Mouse (Mus musculus) neural tube, embryonic 15.5 days (tissue): ENCODE results near the gene Myrf. TPM values are rescaled to one million over a fixed set of nuclear protein-coding genes. Genes with fewer than 3 reads are reported as not detected.
A peak's percentile ranks its signal among the peaks of the same experiment; 100 is the strongest.

Experiments
- ATAC-seq: fragments of 200-750 bp; cut with Nextera tagmentation; 2 replicates; pipeline ENCODE4 v1.8.0; 2017; ENCODE audit warnings: mild to moderate bottlenecking, moderate TSS enrichment, moderate library complexity; ENCODE audit not compliant: low FRiP score
- H3K27ac ChIP-seq: fragments of 300-500 bp; sonication (generic); replicated peaks from 2 replicates; pipeline ENCODE4 v1.5.1; 2015; ENCODE audit warnings: mild to moderate bottlenecking, inconsistent platforms
- H3K27me3 ChIP-seq: fragments of 300-500 bp; sonication (generic); replicated peaks from 2 replicates; pipeline ENCODE4 v1.6.1; 2015; ENCODE audit warnings: inconsistent platforms
- H3K36me3 ChIP-seq: fragments of 300-500 bp; sonication (generic); 2 replicates; pipeline ENCODE4 v1.6.1; 2015; ENCODE audit warnings: inconsistent platforms
- H3K4me1 ChIP-seq: fragments of 300-500 bp; sonication (generic); 2 replicates; pipeline ENCODE4 v1.6.1; 2015; ENCODE audit warnings: inconsistent platforms
- H3K4me2 ChIP-seq: fragments of 300-500 bp; sonication (generic); 2 replicates; pipeline ENCODE4 v1.6.1; 2015; ENCODE audit warnings: inconsistent platforms, mild to moderate bottlenecking, moderate library complexity
- H3K4me3 ChIP-seq: fragments of 300-500 bp; sonication (generic); replicated peaks from 2 replicates; pipeline ENCODE4 v1.5.1; 2015; ENCODE audit warnings: mild to moderate bottlenecking, inconsistent platforms
- H3K9ac ChIP-seq: fragments of 300-500 bp; sonication (generic); replicated peaks from 2 replicates; pipeline ENCODE4 v1.6.1; 2015; ENCODE audit warnings: mild to moderate bottlenecking, inconsistent platforms
- H3K9me3 ChIP-seq: fragments of 300-500 bp; sonication (generic); replicated peaks from 2 replicates; pipeline ENCODE4 v1.6.1; 2016; ENCODE audit warnings: inconsistent platforms
- WGBS: fragments of 180-500 bp; shearing (Covaris S2); methylation state at CpG from one replicate; pipeline ENCODE4 v1.1.7; 2015; ENCODE audit warnings: mixed read lengths; 5-methylcytosine and 5-hydroxymethylcytosine counted together
- polyA plus RNA-seq: library from polyadenylated mRNA; unstranded; fragments of >200 nt; fragmentation: Nextera tagmentation; extraction: Ambion mirVana; gene quantifications from 2 replicates; pipeline ENCODE4 v1.2.1, GENCODE M21; 2015

Gene Myrf
- 0.79 and 1.7 TPM in 2 replicates for polyA plus RNA-seq

GRCm38 (mm10) chr19:10240654-10241305 lies at the start of gene Myrf:
Myrf (minus strand) TSS chr19:10240748.
- Histone ChIP-seq H3K36me3 (no peaks in the 10 kb centered on the region), H3K9ac (peak within 1 kb of the TSS; percentile 51), H3K4me3 (peak within 1 kb of the TSS; percentile 46), H3K4me2 (peak within 1 kb of the TSS; percentile 84), H3K27ac (no peak within 1 kb of the TSS), H3K4me1 (peaks cover 11% of the 10 kb centered on the region), H3K27me3 (peaks cover 16% of the 10 kb centered on the region), H3K9me3 (no peaks in the 10 kb centered on the region)
- 9% methylated on average over 43 of the region's 43 CpGs for WGBS
- peak; percentile 46; the same call in 1 of the 2 replicates for ATAC-seq

- Histone ChIP-seq H3K4me1 (peaks cover 34% of the 10 kb centered on the region), H3K27me3 (peaks cover 17% of the 10 kb centered on the region), H3K4me3 (no peak overlapping the region), H3K27ac (no peak overlapping the region; the same call in 1 of the 2 replicates), H3K36me3 (no peaks in the 10 kb centered on the region), H3K9me3 (no peaks in the 10 kb centered on the region), H3K4me2 (no peak overlapping the region), H3K9ac (no peak overlapping the region)
- WGBS, result 89% methylated on average over 4 of the region's 4 CpGs
- no peak for ATAC-seq
Observed at GRCm38 (mm10) chr19:10289609-10290150, 49.1 kb upstream of the Myrf start.

GRCm38 (mm10) chr19:10288125-10289040 lies 47.8 kb upstream of the Myrf start:
- H3K9ac ChIP-seq, result no peak overlapping the region
- peaks cover 26% of the 10 kb centered on the region; the same call in 1 of the 2 replicates for H3K4me1 ChIP-seq
- no peak overlapping the region for H3K4me2 ChIP-seq
- WGBS, result 86% methylated on average over 8 of the region's 8 CpGs
- no peak overlapping the region for H3K27ac ChIP-seq
- no peak overlapping the region for H3K4me3 ChIP-seq
- ATAC-seq, result no peak
- H3K36me3 ChIP-seq, result no peaks in the 10 kb centered on the region
- peaks cover 29% of the 10 kb centered on the region for H3K27me3 ChIP-seq
- H3K9me3 ChIP-seq, result no peaks in the 10 kb centered on the region

- H3K27ac ChIP-seq, result no peak overlapping the region
- no peak for ATAC-seq
- H3K4me2 ChIP-seq, result no peak overlapping the region
- H3K36me3 ChIP-seq, result no peaks in the 10 kb centered on the region
- H3K9ac ChIP-seq, result no peak overlapping the region
- H3K4me1 ChIP-seq, result peaks cover 24% of the 10 kb centered on the region
- H3K4me3 ChIP-seq, result no peak overlapping the region
- peaks cover 45% of the 10 kb centered on the region for H3K27me3 ChIP-seq
- no peaks in the 10 kb centered on the region for H3K9me3 ChIP-seq
- 85% methylated on average over 10 of the region's 10 CpGs for WGBS
Observed at GRCm38 (mm10) chr19:10286458-10286872, 45.9 kb upstream of the Myrf start.

- H3K27me3 ChIP-seq, result peaks cover 76% of the 10 kb centered on the region
- no peaks in the 10 kb centered on the region for H3K9me3 ChIP-seq
- H3K36me3 ChIP-seq, result no peaks in the 10 kb centered on the region
- H3K9ac ChIP-seq, result no peak overlapping the region
- peaks cover 41% of the 10 kb centered on the region for H3K4me1 ChIP-seq
- ATAC-seq, result no peak
- no peak overlapping the region for H3K27ac ChIP-seq
- H3K4me3 ChIP-seq, result no peak overlapping the region
- H3K4me2 ChIP-seq, result no peak overlapping the region
- WGBS, result 62% methylated on average over 14 of the region's 14 CpGs
Observed at GRCm38 (mm10) chr19:10280771-10281540, 40.4 kb upstream of the Myrf start.

- Histone ChIP-seq H3K4me1 (peaks cover 45% of the 10 kb centered on the region), H3K4me3 (no peak overlapping the region), H3K36me3 (no peaks in the 10 kb centered on the region), H3K9me3 (no peaks in the 10 kb centered on the region), H3K4me2 (no peak overlapping the region), H3K27me3 (peaks cover 72% of the 10 kb centered on the region), H3K9ac (no peak overlapping the region), H3K27ac (no peak overlapping the region)
- WGBS, result 91% methylated on average over 9 of the region's 9 CpGs
- no peak for ATAC-seq
Observed at GRCm38 (mm10) chr19:10279668-10280067, 39.1 kb upstream of the Myrf start.

- Histone ChIP-seq H3K9ac (no peak overlapping the region), H3K36me3 (no peaks in the 10 kb centered on the region), H3K9me3 (no peaks in the 10 kb centered on the region), H3K4me1 (peaks cover 51% of the 10 kb centered on the region), H3K4me3 (no peak overlapping the region), H3K4me2 (no peak overlapping the region), H3K27me3 (peaks cover 71% of the 10 kb centered on the region), H3K27ac (no peak overlapping the region)
- no peak for ATAC-seq
- WGBS, result 19% methylated on average over 6 of the region's 6 CpGs
Observed at GRCm38 (mm10) chr19:10278669-10279324, 38.2 kb upstream of the Myrf start.

- Histone ChIP-seq H3K4me3 (no peak overlapping the region), H3K27ac (no peak overlapping the region), H3K27me3 (peaks cover 66% of the 10 kb centered on the region), H3K36me3 (no peaks in the 10 kb centered on the region), H3K4me1 (peaks cover 62% of the 10 kb centered on the region), H3K9me3 (no peaks in the 10 kb centered on the region), H3K4me2 (0 out of 2 replicates have a peak overlapping the region, but pooled peaks have one; percentile 4), H3K9ac (no peak overlapping the region)
- peak; percentile 21; the same call in 1 of the 2 replicates for ATAC-seq
- WGBS, result 15% methylated on average over 5 of the region's 5 CpGs
Observed at GRCm38 (mm10) chr19:10277759-10278158, 37.2 kb upstream of the Myrf start.

- 0 out of 2 replicates have a peak overlapping the region, but pooled peaks have one; percentile 4 for H3K4me2 ChIP-seq
- peaks cover 66% of the 10 kb centered on the region for H3K27me3 ChIP-seq
- no peaks in the 10 kb centered on the region for H3K36me3 ChIP-seq
- H3K9ac ChIP-seq, result no peak overlapping the region
- no peaks in the 10 kb centered on the region for H3K9me3 ChIP-seq
- peak; percentile 16; the same call in 1 of the 2 replicates for ATAC-seq
- H3K4me1 ChIP-seq, result peaks cover 66% of the 10 kb centered on the region
- 3% methylated on average over 17 of the region's 17 CpGs for WGBS
- H3K4me3 ChIP-seq, result no peak overlapping the region
- no peak overlapping the region for H3K27ac ChIP-seq
Observed at GRCm38 (mm10) chr19:10277331-10277730, 36.8 kb upstream of the Myrf start.

GRCm38 (mm10) chr19:10276483-10277144 lies 36.1 kb upstream of the Myrf start:
- H3K27ac ChIP-seq, result no peak overlapping the region
- H3K4me2 ChIP-seq, result no peak overlapping the region
- no peak overlapping the region for H3K4me3 ChIP-seq
- no peak for ATAC-seq
- 62% methylated on average over 12 of the region's 12 CpGs for WGBS
- H3K36me3 ChIP-seq, result no peaks in the 10 kb centered on the region
- H3K27me3 ChIP-seq, result peaks cover 60% of the 10 kb centered on the region
- no peaks in the 10 kb centered on the region for H3K9me3 ChIP-seq
- peaks cover 64% of the 10 kb centered on the region for H3K4me1 ChIP-seq
- no peak overlapping the region for H3K9ac ChIP-seq
